Mouse (Mus musculus): ENCODE measurements at regions not wholly inside any gene's neighbourhood (a gene's known extent, or its start where the extent isn't known, plus 50 kb on each side); places are given as distances from the start of the nearest gene placed in this dataset.

DNA sequence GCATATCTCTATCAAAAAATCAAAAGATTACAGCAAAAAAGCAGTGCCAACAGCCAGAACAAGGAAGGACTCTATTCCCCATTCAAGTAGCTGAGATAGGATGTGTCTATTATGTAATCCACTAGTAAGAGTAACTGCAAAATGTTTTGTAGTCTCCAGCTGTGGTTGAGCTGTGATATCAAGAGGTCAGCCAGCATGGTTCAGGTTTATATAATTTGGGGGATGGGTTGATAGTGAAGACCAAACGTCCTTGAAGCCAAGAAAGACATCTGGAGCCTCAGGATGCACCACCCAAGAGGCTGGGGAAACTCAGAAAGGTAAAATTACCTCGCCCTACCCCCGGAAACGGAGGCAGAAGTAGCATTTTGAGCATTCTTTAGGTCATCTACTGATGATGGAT is 158.3 kb upstream of the Plxnc1 start:
- ATAC-seq (ENCODE audit: low FRiP score, low read depth): no peak
- H3K36me3 ChIP-seq: no peaks in the 10 kb centered on the region
- WGBS: 74% methylated on average over 4 of the region's 4 CpGs
- H3K9me3 ChIP-seq: no peaks in the 10 kb centered on the region
- peaks cover 6% of the 10 kb centered on the region; the same call in 1 of the 2 replicates for H3K4me1 ChIP-seq
- no peak overlapping the region for H3K27ac ChIP-seq
- H3K27me3 ChIP-seq (replicated peaks): no peaks in the 10 kb centered on the region
- no peak overlapping the region for H3K4me3 ChIP-seq
- H3K9ac ChIP-seq: no peak overlapping the region
- no peak overlapping the region for H3K4me2 ChIP-seq (replicated peaks)

- no peak overlapping the region for H3K4me2 ChIP-seq (replicated peaks)
- no peak overlapping the region for H3K4me3 ChIP-seq
- no peak for ATAC-seq (ENCODE audit: low FRiP score, low read depth)
- no peak overlapping the region for H3K27ac ChIP-seq
- H3K9me3 ChIP-seq: no peaks in the 10 kb centered on the region
- peaks cover 2% of the 10 kb centered on the region; the same call in 1 of the 2 replicates for H3K4me1 ChIP-seq
- H3K27me3 ChIP-seq (replicated peaks): no peaks in the 10 kb centered on the region
- H3K36me3 ChIP-seq: no peaks in the 10 kb centered on the region
- H3K9ac ChIP-seq: no peak overlapping the region
- 84% methylated on average over 5 of the region's 5 CpGs for WGBS
Measured at GRCm38 (mm10) chr10:95099906-95100305, 155.3 kb upstream of the Plxnc1 start.

DNA sequence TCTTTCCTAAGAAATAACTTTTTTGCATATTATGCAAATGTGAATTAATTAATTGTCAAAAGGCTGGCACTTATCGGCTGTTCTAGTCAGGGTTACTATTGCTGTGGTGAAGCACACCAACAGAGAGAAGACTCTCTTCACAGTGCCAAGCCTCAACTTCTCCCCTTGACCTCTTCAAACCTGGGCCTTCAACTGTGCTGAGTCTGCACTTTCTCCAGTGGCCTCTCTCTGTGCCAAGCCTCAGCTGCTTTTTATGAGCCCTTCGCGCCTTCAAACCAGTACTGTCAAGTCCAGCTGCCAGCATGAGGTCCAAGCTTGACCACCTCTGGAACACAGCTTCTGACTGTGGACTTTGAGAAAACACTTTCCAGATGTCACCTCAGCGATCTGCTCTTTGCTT is 151.2 kb upstream of the Plxnc1 start:
- no peak overlapping the region for H3K9ac ChIP-seq
- WGBS: 76% methylated on average over 4 of the region's 4 CpGs
- H3K4me2 ChIP-seq (replicated peaks): no peak overlapping the region
- no peak overlapping the region for H3K4me3 ChIP-seq
- H3K4me1 ChIP-seq: peaks cover 7% of the 10 kb centered on the region; the same call in 1 of the 2 replicates
- no peak overlapping the region for H3K27ac ChIP-seq
- H3K27me3 ChIP-seq (replicated peaks): no peaks in the 10 kb centered on the region
- ATAC-seq (ENCODE audit: low FRiP score, low read depth): no peak
- H3K9me3 ChIP-seq: no peaks in the 10 kb centered on the region
- no peaks in the 10 kb centered on the region for H3K36me3 ChIP-seq

GRCm38 (mm10) chr10:95094771-95095170 is 150.1 kb upstream of the Plxnc1 start:
- Histone ChIP-seq H3K4me1 (peaks cover 7% of the 10 kb centered on the region; the same call in 1 of the 2 replicates), H3K27me3 (replicated peaks) (no peaks in the 10 kb centered on the region), H3K4me3 (no peak overlapping the region), H3K36me3 (no peaks in the 10 kb centered on the region), H3K9me3 (no peaks in the 10 kb centered on the region), H3K9ac (no peak overlapping the region), H3K27ac (no peak overlapping the region), H3K4me2 (replicated peaks) (no peak overlapping the region)
- ATAC-seq (ENCODE audit: low FRiP score, low read depth): no peak
- WGBS: 69% methylated on average over 8 of the region's 8 CpGs

DNA sequence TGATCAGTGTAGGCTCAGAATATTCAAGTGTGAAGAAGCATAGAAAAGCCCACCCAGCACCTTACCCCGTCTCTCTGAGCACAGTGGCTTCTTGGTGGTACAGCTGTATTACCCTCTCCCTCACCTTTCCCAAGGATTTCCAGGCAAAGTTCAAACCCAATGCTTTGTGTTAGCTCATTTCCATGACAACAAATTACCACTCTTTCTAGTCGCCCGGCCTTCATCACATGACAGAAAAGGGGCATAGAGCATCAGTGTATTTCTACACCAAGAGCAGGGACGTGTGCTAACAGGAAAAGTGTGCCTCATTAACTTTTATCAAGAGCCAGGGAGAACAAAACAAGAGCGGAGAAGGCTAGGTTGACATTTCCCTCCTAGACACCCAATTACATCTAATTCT is 148.6 kb upstream of the Plxnc1 start:
- H3K36me3 ChIP-seq: no peaks in the 10 kb centered on the region
- no peak overlapping the region for H3K4me2 ChIP-seq (replicated peaks)
- no peak for ATAC-seq (ENCODE audit: low FRiP score, low read depth)
- no peak overlapping the region for H3K4me3 ChIP-seq
- WGBS: 23% methylated on average over 5 of the region's 5 CpGs
- H3K9me3 ChIP-seq: no peaks in the 10 kb centered on the region
- no peak overlapping the region for H3K9ac ChIP-seq
- no peaks in the 10 kb centered on the region for H3K27me3 ChIP-seq (replicated peaks)
- no peak overlapping the region for H3K27ac ChIP-seq
- H3K4me1 ChIP-seq: peaks cover 7% of the 10 kb centered on the region

DNA sequence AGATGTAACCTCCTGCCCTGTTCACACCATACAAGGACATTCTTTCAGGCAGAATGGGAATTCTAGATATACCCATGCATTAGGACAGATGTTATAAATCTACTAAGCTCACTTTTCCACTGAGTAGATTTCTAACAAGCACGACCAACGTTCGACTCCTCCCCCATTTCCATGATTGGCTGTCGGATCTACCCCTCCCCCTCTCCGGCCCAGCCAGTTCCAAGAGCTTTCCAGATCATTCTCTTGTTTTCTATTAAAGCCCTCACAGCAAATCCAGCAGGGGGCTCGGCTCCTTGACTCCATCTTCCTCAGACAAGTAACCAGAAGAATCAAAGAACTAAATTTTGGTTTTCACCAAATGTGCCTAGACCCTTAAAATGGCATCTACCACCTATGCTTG is 146.5 kb upstream of the Plxnc1 start:
- 73% methylated on average over 6 of the region's 6 CpGs for WGBS
- Histone ChIP-seq H3K4me3 (no peak overlapping the region), H3K4me2 (replicated peaks) (no peak overlapping the region), H3K36me3 (no peaks in the 10 kb centered on the region), H3K9me3 (no peaks in the 10 kb centered on the region), H3K27ac (no peak overlapping the region), H3K27me3 (replicated peaks) (no peaks in the 10 kb centered on the region), H3K9ac (no peak overlapping the region), H3K4me1 (peaks cover 7% of the 10 kb centered on the region)
- ATAC-seq (ENCODE audit: low FRiP score, low read depth): no peak

DNA sequence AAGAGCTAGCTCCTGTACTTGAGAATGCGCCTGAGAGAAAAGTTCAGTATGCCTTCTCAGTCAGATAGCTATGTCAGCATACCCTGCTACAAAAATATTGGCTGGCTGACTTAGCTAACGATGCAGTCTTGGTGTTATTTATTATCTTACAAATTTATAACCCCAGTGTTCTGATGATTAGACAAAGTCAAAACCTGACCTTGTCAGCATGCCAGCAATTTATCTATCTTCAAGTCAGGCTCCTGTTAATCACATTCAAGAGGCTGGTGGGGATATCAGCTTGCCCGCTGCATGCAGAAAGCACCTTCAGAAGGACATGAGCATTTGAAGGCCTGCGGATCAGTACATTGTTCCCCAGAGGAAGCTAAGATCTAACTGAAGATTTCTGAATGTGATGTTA is 146.0 kb upstream of the Plxnc1 start:
- H3K36me3 ChIP-seq: no peaks in the 10 kb centered on the region
- no peaks in the 10 kb centered on the region for H3K9me3 ChIP-seq
- no peak overlapping the region for H3K4me2 ChIP-seq (replicated peaks)
- no peak overlapping the region for H3K9ac ChIP-seq
- no peak for ATAC-seq (ENCODE audit: low FRiP score, low read depth)
- H3K4me1 ChIP-seq: peaks cover 5% of the 10 kb centered on the region
- H3K4me3 ChIP-seq: no peak overlapping the region
- WGBS: 78% methylated on average over 4 of the region's 4 CpGs
- H3K27me3 ChIP-seq (replicated peaks): no peaks in the 10 kb centered on the region
- H3K27ac ChIP-seq: no peak overlapping the region

- Histone ChIP-seq H3K4me3 (no peak overlapping the region), H3K27ac (no peak overlapping the region), H3K9me3 (no peaks in the 10 kb centered on the region), H3K9ac (no peak overlapping the region), H3K4me2 (replicated peaks) (no peak overlapping the region), H3K27me3 (replicated peaks) (no peaks in the 10 kb centered on the region), H3K36me3 (no peaks in the 10 kb centered on the region), H3K4me1 (peaks cover 5% of the 10 kb centered on the region)
- no peak for ATAC-seq (ENCODE audit: low FRiP score, low read depth)
- WGBS: 91% methylated on average over 9 of the region's 9 CpGs
Measured at GRCm38 (mm10) chr10:95090035-95090434, 145.4 kb upstream of the Plxnc1 start.

DNA sequence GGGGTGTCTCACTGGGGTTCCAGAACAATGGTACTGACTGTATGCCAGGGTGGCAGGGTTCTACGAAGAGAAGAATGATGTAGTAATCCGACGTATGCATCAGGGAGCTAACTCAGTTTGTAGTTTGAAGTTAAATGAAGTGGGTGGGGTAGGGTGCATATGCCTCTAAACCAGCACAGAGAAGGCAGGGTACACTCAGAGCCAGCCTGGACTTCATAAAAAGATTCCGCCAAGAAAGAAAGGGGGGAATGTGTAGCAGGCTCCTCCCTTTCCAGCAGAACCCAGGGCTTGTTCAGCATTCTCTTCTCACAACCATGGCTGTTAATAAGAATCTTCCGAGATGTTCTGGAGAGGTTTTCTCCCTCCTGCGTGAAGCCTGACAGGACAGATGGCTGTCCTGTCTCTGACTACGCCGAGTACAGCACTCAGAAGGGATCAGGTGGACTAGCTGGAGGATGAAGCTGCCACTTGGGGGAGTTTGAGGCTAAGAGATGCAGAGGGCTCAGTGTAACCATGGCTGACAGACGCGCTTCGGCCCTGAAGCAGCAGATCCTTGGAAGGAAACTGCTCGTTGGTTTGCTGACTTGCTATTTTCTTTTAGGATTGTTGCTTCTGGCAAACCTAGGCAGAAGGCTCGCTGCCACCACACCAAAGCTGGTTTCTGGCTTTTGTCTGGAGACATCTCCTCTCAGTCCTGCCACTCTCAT is 143.4 kb upstream of the Plxnc1 start:
- peak; percentile 82; the same call in 1 of the 2 replicates for ATAC-seq (ENCODE audit: low FRiP score, low read depth)
- H3K4me1 ChIP-seq: peaks cover 7% of the 10 kb centered on the region
- 45% methylated on average over 13 of the region's 13 CpGs for WGBS
- H3K9ac ChIP-seq: no peak overlapping the region
- H3K27me3 ChIP-seq (replicated peaks): no peaks in the 10 kb centered on the region
- H3K4me2 ChIP-seq (replicated peaks): no peak overlapping the region
- H3K27ac ChIP-seq: no peak overlapping the region
- no peak overlapping the region for H3K4me3 ChIP-seq
- H3K9me3 ChIP-seq: no peaks in the 10 kb centered on the region
- H3K36me3 ChIP-seq: no peaks in the 10 kb centered on the region

GRCm38 (mm10) chr10:95086755-95087154 is 142.1 kb upstream of the Plxnc1 start:
- no peaks in the 10 kb centered on the region for H3K9me3 ChIP-seq
- 63% methylated on average over 4 of the region's 4 CpGs for WGBS
- H3K9ac ChIP-seq: no peak overlapping the region
- ATAC-seq (ENCODE audit: low FRiP score, low read depth): no peak
- H3K36me3 ChIP-seq: no peaks in the 10 kb centered on the region
- H3K27ac ChIP-seq: no peak overlapping the region
- H3K27me3 ChIP-seq (replicated peaks): no peaks in the 10 kb centered on the region
- no peak overlapping the region for H3K4me2 ChIP-seq (replicated peaks)
- H3K4me1 ChIP-seq: peaks cover 6% of the 10 kb centered on the region; the same call in 1 of the 2 replicates
- no peak overlapping the region for H3K4me3 ChIP-seq

DNA sequence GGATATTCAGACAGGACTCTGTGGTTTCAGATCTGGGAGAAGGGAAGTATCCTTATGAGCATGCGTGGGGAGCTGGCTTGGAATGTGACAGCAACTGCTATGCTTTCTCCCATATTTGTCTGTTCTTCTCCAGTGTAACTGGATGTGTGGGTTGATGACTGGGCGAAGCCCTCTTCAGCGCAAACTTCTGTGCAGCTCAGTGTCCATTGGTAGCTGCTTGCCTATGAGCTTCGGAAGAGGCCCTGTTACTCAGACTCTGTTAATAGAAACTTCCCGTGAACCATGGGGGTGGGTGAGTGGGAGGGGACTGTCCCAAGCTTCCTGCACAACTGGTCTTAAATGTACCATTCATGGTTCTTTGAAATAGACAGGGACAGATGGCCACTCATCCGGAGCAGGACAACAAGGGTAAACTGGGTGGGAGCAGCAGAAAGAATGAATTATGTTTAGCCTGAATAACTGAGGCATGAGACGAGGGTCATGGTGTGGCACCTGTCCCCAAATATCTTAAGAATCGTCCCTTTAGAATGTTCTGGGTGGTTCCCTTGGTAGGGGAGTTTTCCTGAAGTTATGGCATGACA is 141.1 kb upstream of the Plxnc1 start:
- peaks cover 6% of the 10 kb centered on the region; the same call in 1 of the 2 replicates for H3K4me1 ChIP-seq
- no peak overlapping the region for H3K27ac ChIP-seq
- no peak overlapping the region for H3K9ac ChIP-seq
- no peak overlapping the region for H3K4me2 ChIP-seq (replicated peaks)
- H3K4me3 ChIP-seq: no peak overlapping the region
- no peaks in the 10 kb centered on the region for H3K36me3 ChIP-seq
- H3K9me3 ChIP-seq: no peaks in the 10 kb centered on the region
- WGBS: 73% methylated on average over 8 of the region's 8 CpGs
- no peak for ATAC-seq (ENCODE audit: low FRiP score, low read depth)
- H3K27me3 ChIP-seq (replicated peaks): no peaks in the 10 kb centered on the region

- 66% methylated on average over 14 of the region's 14 CpGs for WGBS
- no peak overlapping the region for H3K27ac ChIP-seq
- no peaks in the 10 kb centered on the region for H3K27me3 ChIP-seq (replicated peaks)
- H3K9ac ChIP-seq: no peak overlapping the region
- peaks cover 6% of the 10 kb centered on the region; the same call in 1 of the 2 replicates for H3K4me1 ChIP-seq
- H3K4me2 ChIP-seq (replicated peaks): no peak overlapping the region
- ATAC-seq (ENCODE audit: low FRiP score, low read depth): no peak
- no peaks in the 10 kb centered on the region for H3K36me3 ChIP-seq
- H3K9me3 ChIP-seq: no peaks in the 10 kb centered on the region
- H3K4me3 ChIP-seq: no peak overlapping the region
Measured at GRCm38 (mm10) chr10:95083341-95084148, 138.9 kb upstream of the Plxnc1 start.
